Mouse (Mus musculus): ENCODE results near the gene Gm45521. TPM values are rescaled to one million over a fixed set of nuclear protein-coding genes. Genes with fewer than 3 reads are reported as not detected.

Gm45521 gene
- polyA plus RNA-seq, 2 experiments = not detected

DNA sequence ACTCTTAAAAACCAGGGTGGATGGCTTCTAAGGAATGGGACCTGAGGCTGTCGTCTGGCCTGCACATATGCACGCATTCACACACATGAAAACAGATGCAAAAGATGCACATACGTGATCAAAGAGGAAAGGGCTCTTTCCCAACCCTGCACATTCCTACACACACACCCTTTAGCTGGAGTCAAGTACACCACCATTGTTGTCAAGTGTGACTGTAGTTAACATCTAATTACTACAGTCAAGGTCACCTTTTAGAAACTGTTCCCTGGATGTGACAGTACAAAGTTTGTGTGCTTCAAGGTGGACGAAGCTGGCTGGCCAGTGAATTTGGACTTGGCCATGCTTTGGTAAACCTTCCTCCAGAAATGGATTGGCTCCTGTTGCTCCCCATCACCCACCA lies 24.9 kb upstream of the Gm45521 start:
- H3K9ac ChIP-seq (ENCODE audit: low read depth, low read length, severe bottlenecking) = no peak overlapping the region
- no peak for ATAC-seq (ENCODE audit: low FRiP score, low read depth)
- peaks cover 6% of the 10 kb centered on the region for H3K4me1 ChIP-seq (ENCODE audit: control insufficient read depth, insufficient read depth, low read length)
- no peak overlapping the region for H3K4me2 ChIP-seq (replicated peaks; ENCODE audit: low read depth, low read length, severe bottlenecking)
- no peak overlapping the region for H3K4me3 ChIP-seq (replicated peaks; ENCODE audit: low read length)
- no peak overlapping the region for H3K27ac ChIP-seq (replicated peaks; ENCODE audit: low read depth, low read length)
- no peak for TF ChIP-seq POLR2A (IDR thresholded peaks at IDR 0.05; ENCODE audit: borderline replicate concordance, extremely low read depth, insufficient read depth, insufficient read length)
- DNase-seq (ENCODE audit: low spot score) = no peak
- H3K27me3 ChIP-seq (ENCODE audit: control insufficient read depth, insufficient read depth, low read length) = no peaks in the 10 kb centered on the region
- peaks cover 98% of the 10 kb centered on the region for H3K36me3 ChIP-seq (ENCODE audit: control insufficient read depth, insufficient read depth, low read length)
- WGBS = 91% methylated on average over 4 of the region's 4 CpGs
- H3K9me3 ChIP-seq (ENCODE audit: control insufficient read depth, low read length) = no peaks in the 10 kb centered on the region

- H3K9me3 ChIP-seq (ENCODE audit: control insufficient read depth, low read length) = no peaks in the 10 kb centered on the region
- no peak for ATAC-seq (ENCODE audit: low FRiP score, low read depth)
- no peak for DNase-seq (ENCODE audit: low spot score)
- no peak overlapping the region for H3K4me2 ChIP-seq (replicated peaks; ENCODE audit: low read depth, low read length, severe bottlenecking)
- WGBS = 79% methylated on average over 7 of the region's 7 CpGs
- no peak overlapping the region for H3K4me3 ChIP-seq (replicated peaks; ENCODE audit: low read length)
- peaks cover 93% of the 10 kb centered on the region for H3K36me3 ChIP-seq (ENCODE audit: control insufficient read depth, insufficient read depth, low read length)
- no peak for TF ChIP-seq POLR2A (IDR thresholded peaks at IDR 0.05; ENCODE audit: borderline replicate concordance, extremely low read depth, insufficient read depth, insufficient read length)
- H3K27me3 ChIP-seq (ENCODE audit: control insufficient read depth, insufficient read depth, low read length) = no peaks in the 10 kb centered on the region
- H3K27ac ChIP-seq (replicated peaks; ENCODE audit: low read depth, low read length) = no peak overlapping the region
- H3K4me1 ChIP-seq (ENCODE audit: control insufficient read depth, insufficient read depth, low read length) = peaks cover 24% of the 10 kb centered on the region
- no peak overlapping the region for H3K9ac ChIP-seq (ENCODE audit: low read depth, low read length, severe bottlenecking)
These were observed 22.9 kb upstream of the Gm45521 start for GRCm38 (mm10) chr14:7934166-7934565.

DNA sequence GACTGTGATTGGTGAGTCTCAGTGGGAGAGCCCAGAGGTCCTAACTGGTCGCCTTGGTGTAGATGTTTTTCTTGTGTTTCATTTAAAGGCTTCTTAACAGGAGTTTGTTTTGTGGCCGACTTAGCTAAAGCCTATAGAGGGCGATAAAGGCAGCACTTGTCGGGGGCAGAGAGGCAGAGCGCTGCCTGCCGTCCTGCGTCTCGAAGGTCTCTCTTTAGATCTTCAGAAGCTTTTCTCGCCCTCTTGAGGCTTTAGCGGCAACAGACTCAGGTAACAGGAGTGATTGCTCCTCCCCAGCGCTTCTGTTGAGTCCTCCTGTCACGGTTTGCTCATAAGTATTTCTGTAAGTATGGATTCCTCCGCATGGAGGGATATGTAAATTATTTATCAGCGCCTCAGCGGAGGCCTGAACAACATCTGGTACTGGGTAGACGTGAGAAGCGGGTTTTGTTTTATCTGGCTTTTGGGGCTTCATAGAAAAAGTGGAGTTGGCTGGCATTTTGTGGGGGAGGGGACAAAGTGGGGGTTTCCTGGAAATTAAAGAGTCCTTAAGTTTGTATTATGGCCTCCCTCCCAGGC lies 19.9 kb upstream of the Gm45521 start:
- Histone ChIP-seq H3K9ac (ENCODE audit: low read depth, low read length, severe bottlenecking) (no peak overlapping the region), H3K4me3 (replicated peaks; ENCODE audit: low read length) (no peak overlapping the region), H3K4me1 (ENCODE audit: control insufficient read depth, insufficient read depth, low read length) (peaks cover 27% of the 10 kb centered on the region), H3K36me3 (ENCODE audit: control insufficient read depth, insufficient read depth, low read length) (peaks cover 84% of the 10 kb centered on the region), H3K4me2 (replicated peaks; ENCODE audit: low read depth, low read length, severe bottlenecking) (0 out of 2 replicates have a peak overlapping the region, but pooled peaks have one; percentile 4), H3K27ac (replicated peaks; ENCODE audit: low read depth, low read length) (peak overlapping the region; percentile 40; the same call in 1 of the 2 replicates), H3K9me3 (ENCODE audit: control insufficient read depth, low read length) (no peaks in the 10 kb centered on the region), H3K27me3 (ENCODE audit: control insufficient read depth, insufficient read depth, low read length) (no peaks in the 10 kb centered on the region)
- peak; percentile 63 for DNase-seq (ENCODE audit: low spot score)
- no peak for ATAC-seq (ENCODE audit: low FRiP score, low read depth)
- TF ChIP-seq POLR2A (IDR thresholded peaks at IDR 0.05; ENCODE audit: borderline replicate concordance, extremely low read depth, insufficient read depth, insufficient read length) = no peak
- 13% methylated on average over 17 of the region's 17 CpGs for WGBS

DNA sequence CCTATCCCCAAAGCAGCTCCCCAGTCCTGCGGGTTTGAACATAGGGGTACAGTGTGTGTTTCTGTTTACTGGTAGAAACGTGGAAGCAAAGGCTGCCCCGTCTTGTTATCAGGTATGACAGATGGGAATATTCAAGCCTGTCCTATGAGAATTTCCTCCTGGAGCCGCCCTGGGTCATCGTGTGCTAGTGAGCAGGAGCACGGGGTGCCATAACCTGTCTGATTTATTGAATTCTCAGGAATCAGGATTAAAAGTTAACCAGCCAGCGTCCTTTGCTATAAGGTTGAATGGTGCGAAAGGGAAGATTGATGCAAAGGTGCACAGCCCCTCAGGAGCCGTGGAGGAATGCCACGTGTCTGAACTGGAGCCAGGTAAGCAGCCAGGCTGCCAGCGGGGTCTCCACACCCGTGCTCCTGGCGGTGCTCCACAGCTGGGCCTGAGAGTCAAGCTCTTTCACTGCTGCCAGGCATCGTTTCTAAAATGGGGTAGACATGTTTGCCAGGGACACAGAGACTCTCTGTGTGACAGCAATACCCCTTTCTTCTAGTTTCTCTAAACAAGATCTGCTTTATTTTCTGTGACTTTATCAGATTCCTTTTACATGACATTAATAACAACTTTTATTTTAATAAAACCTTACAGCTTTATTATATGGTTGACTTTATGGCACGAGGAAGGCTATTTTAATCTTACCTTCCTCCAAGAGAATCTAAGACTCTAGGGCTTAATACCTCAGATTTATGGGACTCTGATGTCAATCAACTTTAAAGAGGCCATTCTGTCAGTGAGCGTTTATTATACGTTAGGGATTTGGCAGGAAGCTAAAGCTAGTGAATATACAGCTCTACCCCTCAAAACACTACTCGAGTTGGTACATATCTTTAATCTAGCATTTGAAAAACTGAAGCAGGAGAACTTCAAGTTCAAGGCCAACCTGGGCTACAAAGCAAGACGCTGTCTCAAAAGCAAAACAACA lies 18.0 kb upstream of the Gm45521 start:
- no peaks in the 10 kb centered on the region for H3K27me3 ChIP-seq (ENCODE audit: control insufficient read depth, insufficient read depth, low read length)
- H3K36me3 ChIP-seq (ENCODE audit: control insufficient read depth, insufficient read depth, low read length) = peaks cover 83% of the 10 kb centered on the region
- H3K4me1 ChIP-seq (ENCODE audit: control insufficient read depth, insufficient read depth, low read length) = peaks cover 43% of the 10 kb centered on the region
- no peak overlapping the region for H3K9ac ChIP-seq (ENCODE audit: low read depth, low read length, severe bottlenecking)
- peak; percentile 45 for DNase-seq (ENCODE audit: low spot score)
- peak overlapping the region; percentile 38; the same call in 1 of the 2 replicates for H3K27ac ChIP-seq (replicated peaks; ENCODE audit: low read depth, low read length)
- H3K4me3 ChIP-seq (replicated peaks; ENCODE audit: low read length) = no peak overlapping the region
- peak; percentile 54 for ATAC-seq (ENCODE audit: low FRiP score, low read depth)
- H3K9me3 ChIP-seq (ENCODE audit: control insufficient read depth, low read length) = no peaks in the 10 kb centered on the region
- TF ChIP-seq POLR2A (IDR thresholded peaks at IDR 0.05; ENCODE audit: borderline replicate concordance, extremely low read depth, insufficient read depth, insufficient read length) = no peak
- WGBS = 41% methylated on average over 19 of the region's 19 CpGs
- no peak overlapping the region for H3K4me2 ChIP-seq (replicated peaks; ENCODE audit: low read depth, low read length, severe bottlenecking)

DNA sequence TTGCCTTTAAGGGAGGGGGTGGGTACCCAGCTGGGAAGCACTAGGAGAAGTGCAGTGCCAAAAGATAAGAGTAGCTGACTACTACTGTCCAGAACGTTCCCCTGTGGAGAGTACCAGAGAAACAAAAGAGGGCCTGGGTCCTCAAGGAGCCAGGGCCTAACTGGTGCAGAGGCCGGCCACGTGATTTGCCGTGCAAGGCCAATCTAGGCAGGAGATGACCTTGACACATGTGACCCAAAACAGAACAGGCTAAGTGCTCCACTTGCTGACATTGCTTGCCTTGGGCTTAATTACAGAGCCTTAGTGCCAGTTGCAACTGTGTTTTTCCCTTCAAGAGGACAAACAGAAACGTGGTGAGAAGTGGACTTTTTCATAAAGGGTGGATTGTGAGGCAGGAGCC lies 15.7 kb upstream of the Gm45521 start:
- Histone ChIP-seq H3K4me3 (replicated peaks; ENCODE audit: low read length) (no peak overlapping the region), H3K4me1 (ENCODE audit: control insufficient read depth, insufficient read depth, low read length) (peaks cover 43% of the 10 kb centered on the region), H3K27me3 (ENCODE audit: control insufficient read depth, insufficient read depth, low read length) (no peaks in the 10 kb centered on the region), H3K9me3 (ENCODE audit: control insufficient read depth, low read length) (no peaks in the 10 kb centered on the region), H3K27ac (replicated peaks; ENCODE audit: low read depth, low read length) (no peak overlapping the region), H3K36me3 (ENCODE audit: control insufficient read depth, insufficient read depth, low read length) (peaks cover 84% of the 10 kb centered on the region), H3K4me2 (replicated peaks; ENCODE audit: low read depth, low read length, severe bottlenecking) (no peak overlapping the region), H3K9ac (ENCODE audit: low read depth, low read length, severe bottlenecking) (no peak overlapping the region)
- no peak for TF ChIP-seq POLR2A (IDR thresholded peaks at IDR 0.05; ENCODE audit: borderline replicate concordance, extremely low read depth, insufficient read depth, insufficient read length)
- DNase-seq (ENCODE audit: low spot score) (no peak), ATAC-seq (ENCODE audit: low FRiP score, low read depth) (no peak)
- 75% methylated on average over 5 of the region's 5 CpGs for WGBS
